Mouse (Mus musculus) lung, adult 2 months (tissue): ENCODE measurements around the gene Rnf150. TPM values are rescaled to one million over a fixed set of nuclear protein-coding genes. Genes with fewer than 3 reads are reported as not detected.

ENCODE experiments used
- DNase-seq: peaks from one replicate; pipeline ENCODE4 v3.0.0; 2022
- H3K4me1 ChIP-seq: fragments of 200-500 bp; 2 replicates; pipeline ENCODE4 v1.6.1; 2011; ENCODE audit warnings: low read length; ENCODE audit not compliant: control insufficient read depth, insufficient read depth
- H3K4me3 ChIP-seq: fragments of 200-500 bp; replicated peaks from 2 replicates; pipeline ENCODE3; 2011; ENCODE audit warnings: low read depth, mild to moderate bottlenecking, control low read depth, low read length; ENCODE audit errors: extremely low read depth
- CTCF ChIP-seq: fragments of 200-500 bp; IDR thresholded peaks from 2 replicates; pipeline ENCODE4 v1.5.1; 2011; ENCODE audit warnings: mild to moderate bottlenecking, low read length, control low read depth; ENCODE audit not compliant: insufficient read depth
- POLR2A ChIP-seq: fragments of 200-500 bp; IDR thresholded peaks from 2 replicates; pipeline ENCODE4 v1.6.1; 2011; ENCODE audit warnings: low read depth, mild to moderate bottlenecking, control low read depth, low read length, borderline replicate concordance; ENCODE audit errors: extremely low read depth
- WGBS: fragments of 180-500 bp; shearing (Covaris S2); methylation state at CpG from one replicate; pipeline ENCODE4 v1.1.7; 2018; 5-methylcytosine and 5-hydroxymethylcytosine counted together
- polyA plus RNA-seq: library from polyadenylated mRNA; depleted of rRNA; stranded (reverse); fragments of >200 nt; gene quantifications from 2 replicates; pipeline ENCODE4 v1.2.3, GENCODE M21; 2012; rRNA removed

The Rnf150 gene
- polyA plus RNA-seq: 4.4 and 6.9 TPM in 2 replicates

DNA sequence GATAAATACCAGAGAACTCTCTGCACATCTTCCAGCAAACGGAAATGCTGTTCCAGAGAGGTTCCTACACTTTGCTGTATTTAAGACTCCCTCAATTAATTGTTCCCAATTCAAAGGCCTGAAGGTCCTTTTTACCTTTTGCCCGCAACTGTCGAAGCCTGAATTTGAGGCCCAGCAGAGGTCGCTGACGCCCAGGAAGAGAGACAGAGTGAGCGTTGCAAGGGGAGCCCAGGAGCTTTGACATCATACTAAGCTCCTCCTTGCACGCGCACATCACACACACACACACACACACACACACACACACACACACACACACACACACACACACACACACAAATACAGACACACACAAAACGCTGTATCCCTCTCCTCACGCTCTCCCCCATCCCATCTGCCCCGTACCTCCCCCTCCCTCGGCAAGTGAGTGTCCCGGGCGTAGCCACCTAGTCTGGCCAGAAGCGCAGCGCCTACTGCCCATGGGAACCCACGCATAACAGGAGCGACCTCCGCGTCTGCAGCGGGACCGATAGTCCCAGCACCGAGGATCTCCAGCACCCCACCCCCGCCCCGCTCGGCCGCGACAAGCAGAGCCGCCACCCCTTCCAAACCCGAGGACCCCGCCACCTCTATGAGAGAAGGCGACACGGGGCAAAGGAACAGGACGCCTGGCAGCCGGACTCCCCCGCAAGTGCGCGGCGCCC is at the start of gene Rnf150:
Gene Rnf150 (plus strand): TSS at position 316 of the 704 bp plus-strand sequence.
- H3K4me1 ChIP-seq: no peaks in the 10 kb centered on the region
- DNase-seq: peak; percentile 75
- TF ChIP-seq CTCF (peak; percentile 86), POLR2A (no peak)
- WGBS: under 1% methylated on average over 39 of the region's 39 CpGs
- H3K4me3 ChIP-seq: peak within 1 kb of the TSS; percentile 59

DNA sequence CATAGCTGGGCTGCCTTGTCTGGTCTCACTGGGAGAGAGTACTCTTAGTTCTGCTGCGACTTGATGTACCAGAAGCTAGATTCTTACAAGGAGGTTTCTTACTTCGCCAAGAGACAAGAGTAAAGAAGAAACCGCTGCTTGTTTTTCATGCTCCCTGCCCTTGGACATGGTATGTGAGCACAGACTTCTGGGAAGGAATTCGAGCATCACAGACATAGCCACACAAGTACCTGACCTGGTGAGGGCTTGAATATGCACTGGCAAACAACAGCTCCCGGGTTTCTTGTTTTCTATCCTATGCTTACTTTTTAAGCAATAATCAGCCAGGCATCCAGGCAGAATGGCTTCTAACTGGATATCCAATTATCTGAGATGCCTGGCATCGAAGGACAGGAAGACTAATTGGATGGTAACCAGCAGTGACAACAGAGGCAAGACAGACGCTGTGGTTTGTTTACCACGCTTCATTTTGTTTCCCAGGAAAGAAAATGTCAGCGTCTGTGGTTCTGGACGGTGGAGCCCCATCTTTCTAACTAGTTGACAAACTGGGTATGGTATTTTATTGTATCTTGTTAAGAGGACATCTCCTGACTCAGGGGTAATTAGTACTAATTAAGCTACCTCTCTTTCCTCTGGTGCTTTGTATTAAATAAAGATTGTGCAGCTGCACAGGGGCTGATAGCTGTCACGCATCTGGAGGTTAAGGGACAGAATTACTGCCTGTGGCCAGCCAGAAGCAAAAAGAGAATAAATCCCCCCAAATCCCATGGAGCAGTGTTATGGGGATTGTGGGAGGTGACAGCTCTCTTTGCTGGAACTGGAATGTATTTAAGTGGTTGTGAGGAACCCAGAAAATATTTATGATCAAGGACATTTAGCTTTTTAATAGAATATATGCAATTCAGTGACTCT is 36.8 kb upstream of the Rnf150 start:
- H3K4me3 ChIP-seq: no peak overlapping the region
- no peak for DNase-seq
- TF ChIP-seq CTCF: no peak
- no peak for TF ChIP-seq POLR2A
- no peaks in the 10 kb centered on the region for H3K4me1 ChIP-seq
- WGBS: 56% methylated on average over 11 of the region's 11 CpGs

DNA sequence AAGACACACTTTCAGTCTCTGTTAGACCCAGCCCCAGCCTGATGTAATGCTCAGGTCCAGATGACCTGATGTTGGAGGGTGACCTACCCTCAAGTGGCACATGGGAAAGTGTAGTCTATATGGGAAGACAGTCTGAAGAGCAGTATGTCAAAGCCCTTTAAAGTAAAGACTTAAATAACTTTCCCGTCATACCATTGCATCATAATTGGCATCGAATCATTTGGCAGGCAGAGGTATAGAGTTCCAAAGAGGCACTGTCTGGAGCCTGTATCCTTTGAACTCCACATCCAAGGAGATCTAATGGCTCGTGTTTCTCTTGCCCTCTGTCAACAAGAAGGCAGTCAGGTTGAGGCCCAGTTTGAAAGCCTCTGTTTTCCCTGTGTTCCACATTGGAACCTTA is 22.7 kb upstream of the Rnf150 start:
- 58% methylated on average over 3 of the region's 3 CpGs for WGBS
- TF ChIP-seq POLR2A (no peak), CTCF (no peak)
- DNase-seq: no peak
- no peak overlapping the region for H3K4me3 ChIP-seq
- H3K4me1 ChIP-seq: 0 out of 2 replicates have a peak, but pooled peaks cover 2% of the 10 kb centered on the region

DNA sequence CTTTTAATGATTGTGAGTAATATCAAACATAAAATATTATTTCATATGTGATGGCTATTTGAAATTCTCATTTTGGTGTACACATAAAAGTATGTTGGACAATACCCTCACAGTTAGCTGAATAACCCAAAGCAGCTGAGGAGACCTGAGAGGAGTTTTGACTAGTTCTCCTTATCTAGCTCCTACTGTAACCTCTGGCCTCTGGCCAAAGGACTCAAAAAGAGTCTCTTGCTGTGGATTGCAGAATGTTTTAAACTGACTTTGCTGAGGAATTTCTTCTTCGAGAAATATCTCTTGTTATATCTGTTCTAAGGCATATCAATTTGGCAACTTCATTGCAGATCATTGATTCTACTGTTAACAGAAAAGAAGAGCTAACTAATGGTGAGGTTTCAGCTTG is 22.2 kb upstream of the Rnf150 start:
- Histone ChIP-seq H3K4me1 (0 out of 2 replicates have a peak, but pooled peaks cover 2% of the 10 kb centered on the region), H3K4me3 (no peak overlapping the region)
- TF ChIP-seq POLR2A (no peak), CTCF (no peak)
- DNase-seq: no peak
- WGBS: 25% methylated on average over 1 of the region's 1 CpGs

DNA sequence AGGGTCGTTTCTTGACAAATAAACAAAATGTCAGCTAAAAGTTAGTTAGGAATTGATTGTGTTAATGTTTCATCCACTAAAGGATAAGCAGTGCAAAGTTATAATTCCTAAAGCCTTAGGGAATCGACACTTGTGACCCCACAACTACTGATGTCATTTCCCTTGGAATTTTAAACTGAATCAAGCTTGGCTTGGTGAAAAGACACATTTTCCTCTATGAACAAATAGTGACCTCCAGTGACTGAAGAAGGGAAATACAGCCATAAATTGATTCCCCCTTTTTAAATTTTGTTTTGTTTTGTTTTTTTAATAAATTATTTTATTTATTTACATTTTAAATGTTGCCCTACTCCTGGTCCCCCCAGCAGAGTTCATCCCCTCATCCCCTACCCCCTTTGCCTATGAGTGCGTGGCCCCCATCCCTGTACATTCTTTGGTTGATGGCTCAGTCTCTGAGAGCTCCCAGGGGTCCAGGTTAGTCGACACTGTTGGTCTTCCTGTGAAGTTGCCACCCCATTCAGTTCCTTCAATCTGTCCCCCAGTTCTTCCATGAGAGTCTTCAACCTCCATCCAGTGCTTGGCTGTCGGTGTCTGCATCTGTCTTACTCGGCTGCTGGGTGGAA is 21.5 kb upstream of the Rnf150 start:
- WGBS: 38% methylated on average over 6 of the region's 6 CpGs
- TF ChIP-seq POLR2A (no peak), CTCF (0 out of 2 replicates have a peak, but pooled peaks have one; percentile 6)
- no peak overlapping the region for H3K4me3 ChIP-seq
- DNase-seq: no peak
- H3K4me1 ChIP-seq: 0 out of 2 replicates have a peak, but pooled peaks cover 2% of the 10 kb centered on the region

DNA sequence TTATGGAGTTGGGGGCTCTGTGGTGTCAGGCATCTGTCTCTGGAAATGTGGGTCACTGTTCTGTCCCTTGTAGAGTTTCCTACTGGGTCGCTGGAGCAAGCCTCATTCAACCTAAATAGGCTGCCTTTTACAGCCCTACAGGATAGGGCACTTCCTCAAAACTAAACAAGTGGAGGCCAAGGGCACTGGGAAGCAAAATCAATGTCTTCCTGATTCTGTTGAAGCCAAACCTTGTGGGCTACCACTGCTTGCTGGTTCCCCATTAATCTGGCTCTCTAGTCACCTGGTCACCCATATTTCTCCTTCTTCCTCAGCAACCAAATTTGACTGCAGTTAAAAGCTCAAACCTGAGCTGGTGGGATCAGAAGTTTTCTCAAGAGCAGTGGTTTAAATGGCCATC is 19.5 kb upstream of the Rnf150 start:
- no peak for TF ChIP-seq CTCF
- no peak for TF ChIP-seq POLR2A
- 4% methylated on average over 1 of the region's 1 CpGs for WGBS
- Histone ChIP-seq H3K4me3 (no peak overlapping the region), H3K4me1 (0 out of 2 replicates have a peak, but pooled peaks cover under 1% of the 10 kb centered on the region)
- DNase-seq: no peak

DNA sequence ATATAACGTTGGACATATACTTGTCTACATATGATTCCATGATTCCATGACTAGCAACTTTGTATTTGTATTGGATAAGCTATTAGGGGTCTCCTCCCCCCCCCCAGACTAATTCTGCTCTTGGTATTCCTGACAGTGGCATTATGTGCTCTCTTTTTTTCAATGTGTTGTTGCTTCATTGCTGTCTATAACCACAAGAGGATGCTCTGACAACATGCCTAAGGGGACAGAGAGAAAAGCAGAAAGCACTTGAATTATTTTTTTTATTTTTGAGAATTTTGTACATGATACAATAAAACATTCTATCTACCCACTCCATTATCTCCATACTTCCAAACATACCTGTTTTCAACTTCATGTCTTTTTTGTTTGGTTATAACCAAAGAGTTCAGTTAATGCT is 18.7 kb upstream of the Rnf150 start:
- no peak for DNase-seq
- Histone ChIP-seq H3K4me3 (no peak overlapping the region), H3K4me1 (no peaks in the 10 kb centered on the region)
- TF ChIP-seq POLR2A (no peak), CTCF (no peak)
- 12% methylated on average over 1 of the region's 1 CpGs for WGBS

DNA sequence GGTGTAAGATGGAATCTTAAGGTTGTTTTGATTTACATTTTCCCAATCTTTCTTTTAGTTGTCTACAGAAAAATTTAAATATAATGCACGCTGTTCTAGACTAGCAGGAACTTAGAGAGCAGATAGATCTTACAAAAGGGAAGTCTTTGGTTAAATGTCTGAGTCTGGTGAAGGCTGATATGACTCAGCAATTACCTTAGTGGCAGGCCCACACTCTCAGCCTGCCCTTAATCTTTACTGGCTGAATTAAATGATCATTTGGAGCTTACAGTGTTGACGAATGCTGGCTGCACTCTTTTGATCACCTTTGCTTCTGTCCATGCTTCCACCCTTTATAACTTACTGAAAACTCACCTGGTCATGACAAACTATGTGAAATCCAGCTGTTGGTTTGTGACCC is 17.1 kb upstream of the Rnf150 start:
- DNase-seq: no peak
- Histone ChIP-seq H3K4me1 (no peaks in the 10 kb centered on the region), H3K4me3 (no peak overlapping the region)
- TF ChIP-seq CTCF: no peak
- no peak for TF ChIP-seq POLR2A
- 58% methylated on average over 2 of the region's 2 CpGs for WGBS

DNA sequence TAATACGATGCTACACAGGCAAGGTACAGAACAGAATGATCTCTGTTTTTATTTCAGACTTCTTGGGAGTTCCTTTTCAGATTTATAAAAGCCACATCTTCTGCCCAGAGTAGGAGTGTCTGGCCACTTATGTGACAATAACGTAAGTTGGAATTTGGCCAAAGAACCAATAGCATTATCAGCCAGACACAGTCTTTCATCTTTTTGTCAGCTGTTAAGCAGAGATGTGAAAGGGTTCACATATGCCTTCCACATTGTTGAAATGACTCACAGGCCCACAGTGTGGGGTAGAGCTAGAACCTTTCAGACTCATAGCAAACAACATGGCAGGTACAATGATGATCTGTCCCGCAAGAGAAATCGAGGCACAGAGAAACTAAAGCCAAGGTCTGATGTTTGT is 16.4 kb upstream of the Rnf150 start:
- WGBS: 60% methylated on average over 4 of the region's 4 CpGs
- DNase-seq: no peak
- Histone ChIP-seq H3K4me3 (no peak overlapping the region), H3K4me1 (no peaks in the 10 kb centered on the region)
- no peak for TF ChIP-seq POLR2A
- TF ChIP-seq CTCF: no peak
